Mouse (Mus musculus): ENCODE measurements around the gene Vmn1r129. TPM values are rescaled to one million over a fixed set of nuclear protein-coding genes. Genes with fewer than 3 reads are reported as not detected.
"Not testable (repeated sequence)": the region's sequence is repeated elsewhere in the genome, so short reads cannot be mapped to it uniquely, and the experiment has no call there.

Vmn1r129 gene
- total RNA-seq (2021) = not detected

DNA sequence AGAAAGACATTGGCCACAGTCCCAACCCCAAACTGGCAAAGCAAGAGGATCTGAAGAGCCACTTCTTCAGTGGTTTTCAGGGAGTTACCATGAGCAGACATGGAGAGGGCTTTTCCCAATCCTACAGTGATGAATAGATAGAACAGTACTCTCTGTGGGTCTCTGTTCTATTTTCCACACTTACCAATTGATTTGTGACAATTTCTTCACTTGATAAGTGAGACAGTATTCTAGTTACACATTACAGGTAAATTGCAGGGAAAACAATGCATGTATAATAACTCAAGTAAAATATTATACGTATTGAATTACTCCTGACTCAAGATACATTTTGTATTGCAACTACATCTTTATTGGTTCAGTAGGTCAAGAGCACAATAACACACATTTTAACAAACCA, at the start of gene Vmn1r129:
Gene Vmn1r129, minus strand, starts transcription at position 101 of the 400 bp plus-strand sequence.
- DNase-seq (ENCODE audit: low spot score in 2 of 2); intact Hi-C loops (cut with DNase I): not testable (repeated sequence)

DNA sequence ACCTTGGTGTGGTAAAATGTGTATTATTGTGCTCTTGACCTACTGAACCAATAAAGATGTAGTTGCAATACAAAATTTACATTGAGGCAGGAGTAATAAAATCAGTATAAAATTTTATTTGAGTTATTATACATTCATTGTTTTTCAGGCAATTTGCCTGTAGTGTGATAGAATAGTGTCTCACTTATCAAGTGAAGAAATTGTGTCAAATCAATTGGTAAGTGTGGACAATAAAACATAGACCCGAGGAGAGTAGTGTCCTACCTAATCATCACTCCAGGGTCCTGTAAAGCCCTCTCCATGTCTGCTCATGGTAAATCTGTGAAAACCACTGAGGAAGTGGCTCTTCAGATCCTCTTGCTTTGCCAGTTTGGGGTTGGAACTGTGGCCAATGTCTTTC, 12.0 kb downstream of the Vmn1r129 start, which contains the start of gene Vmn1r128:
Gene Vmn1r128, plus strand, starts transcription at position 301 of the 400 bp plus-strand sequence.
- intact Hi-C loops (cut with DNase I); DNase-seq (ENCODE audit: low spot score in 2 of 2): not testable (repeated sequence)

DNA sequence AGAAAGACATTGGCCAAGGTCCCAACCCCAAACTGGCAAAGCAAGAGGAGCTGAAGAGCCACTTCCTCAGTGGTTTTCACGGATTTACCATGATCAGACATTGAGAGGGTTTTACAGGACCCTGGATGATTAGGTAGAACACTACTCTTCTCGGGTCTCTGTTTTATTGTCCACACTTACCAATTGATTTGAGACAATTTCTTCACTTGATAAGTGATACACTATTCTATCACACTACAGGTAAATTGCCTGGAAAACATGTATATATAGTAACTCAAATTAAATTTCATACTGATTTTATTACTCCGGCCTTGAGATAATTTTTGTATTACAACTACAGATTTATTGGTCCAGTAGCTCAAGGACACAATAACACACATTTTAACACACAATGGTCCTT, 41.3 kb downstream of the Vmn1r129 start, which contains the start of gene Vmn1r127:
Gene Vmn1r127, minus strand, starts transcription at position 101 of the 400 bp plus-strand sequence.
- intact Hi-C loops (cut with DNase I); DNase-seq (ENCODE audit: low spot score in 2 of 2): not testable (repeated sequence)

Other genes starting within 250 kb of the Vmn1r129 start
- gene Vmn1r122, start 227.2 kb downstream of the Vmn1r129 start, total RNA-seq (2021) = not detected
- gene Vmn1r123, start 199.1 kb downstream of the Vmn1r129 start, total RNA-seq (2021) = not detected
- gene Gm5157, start 170.9 kb downstream of the Vmn1r129 start, total RNA-seq (2021) = not detected
- gene Vmn1r124, start 100.7 kb downstream of the Vmn1r129 start, total RNA-seq (2021) = not detected
- gene Vmn1r125, start 89.1 kb downstream of the Vmn1r129 start, total RNA-seq (2021) = not detected
- gene Vmn1r126, start 59.8 kb downstream of the Vmn1r129 start, total RNA-seq (2021) = not detected
- gene Vmn1r127, start 41.4 kb downstream of the Vmn1r129 start, total RNA-seq (2021) = not detected
- not detected for gene Vmn1r128, start 11.9 kb downstream of the Vmn1r129 start, total RNA-seq (2021)
- not detected for gene Gm6882, start 71.5 kb upstream of the Vmn1r129 start, total RNA-seq (2021)
- not detected for gene Vmn1r130, start 150.5 kb upstream of the Vmn1r129 start, total RNA-seq (2021)
- not detected for gene Vmn1r131, start 184.8 kb upstream of the Vmn1r129 start, total RNA-seq (2021)

Data from left cerebral cortex, postnatal 36 days (tissue).